Mouse (Mus musculus) ES-Bruce4 (cell line): Measurements from ENCODE around the gene Dis3l2.

Experiments used
- CTCF ChIP-seq: IDR thresholded peaks from one replicate; pipeline ENCODE4 v1.8.1; 2011; ENCODE audit warnings: low read depth, low read length
- EP300 ChIP-seq: IDR thresholded peaks from 2 replicates; pipeline ENCODE4 v1.6.1; 2011; ENCODE audit warnings: low read depth, low read length; ENCODE audit not compliant: insufficient read depth
- POLR2A ChIP-seq: IDR thresholded peaks from one replicate; pipeline ENCODE4 v1.8.1; 2011; ENCODE audit warnings: low read length; ENCODE audit not compliant: insufficient read depth

DNA sequence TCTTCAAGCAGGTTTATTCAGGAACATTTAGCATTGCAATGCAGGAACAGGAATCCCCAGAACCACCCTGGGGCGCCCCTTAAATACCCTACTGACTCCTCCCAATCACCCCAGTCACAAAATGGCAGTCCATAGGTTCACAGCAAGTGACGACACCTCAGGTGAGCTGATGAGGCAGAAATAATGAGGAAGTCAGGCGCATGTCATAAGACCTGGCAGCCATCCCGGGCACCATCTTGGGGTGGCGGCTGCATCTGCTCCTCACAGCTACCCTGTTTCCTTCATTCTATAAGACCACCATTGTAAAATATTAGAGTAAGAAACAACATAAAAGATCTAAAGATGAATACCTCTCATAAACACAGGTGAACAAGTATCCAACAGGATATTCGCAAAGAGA is 58.6 kb downstream of the Dis3l2 start:
- no peak for TF ChIP-seq POLR2A
- no peak for TF ChIP-seq CTCF
- no peak for TF ChIP-seq EP300
